Mouse (Mus musculus): Measurements from ENCODE around the gene Atxn2.

GRCm38 (mm10) chr5:121856740-121857139 lies 145.6 kb downstream of the Atxn2 start:
- TF ChIP-seq CTCF (IDR thresholded peaks at IDR 0.05; ENCODE audit: low read depth) (no peak), EP300 (IDR thresholded peaks at IDR 0.05; ENCODE audit: low read depth) (no peak)
